Mouse (Mus musculus) midbrain, postnatal 0 days (tissue): ENCODE measurements around the gene Cep55. TPM values are rescaled to one million over a fixed set of nuclear protein-coding genes. Genes with fewer than 3 reads are reported as not detected.

Experiments used
- ATAC-seq: fragments of 200-750 bp; cut with Nextera tagmentation; 2 replicates; pipeline ENCODE4 v1.8.0; 2017; ENCODE audit warnings: moderate number of reproducible peaks, mild to moderate bottlenecking, moderate TSS enrichment, moderate library complexity; ENCODE audit not compliant: low FRiP score
- DNase-seq: peaks from one replicate; pipeline ENCODE4 v3.0.0-alpha.2; 2015; ENCODE audit warnings: low spot score
- H3K27ac ChIP-seq: fragments of 300-500 bp; sonication (generic); 2 replicates; pipeline ENCODE4 v1.5.1; 2014; ENCODE audit warnings: low read depth, mild to moderate bottlenecking, low read length, mixed read lengths
- H3K27me3 ChIP-seq: fragments of 300-500 bp; sonication (generic); 2 replicates; pipeline ENCODE4 v1.6.1; 2014; ENCODE audit warnings: low read length, control low read depth, mixed read lengths; ENCODE audit not compliant: insufficient read depth
- H3K36me3 ChIP-seq: fragments of 300-500 bp; sonication (generic); 2 replicates; pipeline ENCODE4 v1.6.1; 2014; ENCODE audit warnings: low read length, control low read depth, mixed read lengths; ENCODE audit not compliant: insufficient read depth
- H3K4me1 ChIP-seq: fragments of 300-500 bp; sonication (generic); 2 replicates; pipeline ENCODE4 v1.6.1; 2014; ENCODE audit warnings: mild to moderate bottlenecking, control low read depth, antibody characterized with exemption, low read length, mixed read lengths; ENCODE audit not compliant: insufficient read depth
- H3K4me2 ChIP-seq: fragments of 300-500 bp; sonication (generic); 2 replicates; pipeline ENCODE4 v1.6.1; 2014; ENCODE audit warnings: low read depth, mild to moderate bottlenecking, low read length, mixed read lengths; ENCODE audit not compliant: poor library complexity, severe bottlenecking
- H3K4me3 ChIP-seq: fragments of 300-500 bp; sonication (generic); 2 replicates; pipeline ENCODE4 v1.5.1; 2014; ENCODE audit warnings: low read depth, mild to moderate bottlenecking, low read length, moderate library complexity
- H3K9ac ChIP-seq: fragments of 300-500 bp; sonication (generic); replicated peaks from 2 replicates; pipeline ENCODE4 v1.6.1; 2014; ENCODE audit warnings: mild to moderate bottlenecking, low read length, moderate library complexity, mixed read lengths; ENCODE audit not compliant: poor library complexity, severe bottlenecking
- H3K9me3 ChIP-seq: fragments of 300-500 bp; sonication (generic); 2 replicates; pipeline ENCODE4 v1.6.1; 2016; ENCODE audit warnings: low read length, control low read depth
- CTCF ChIP-seq: IDR thresholded peaks from 2 replicates; pipeline ENCODE4 v1.5.1; 2016; ENCODE audit warnings: antibody characterized with exemption, mild to moderate bottlenecking
- WGBS: fragments of 180-500 bp; shearing (Covaris S2); extraction: QIAGEN DNeasy Blood & Tissue Kit; methylation state at CpG from one replicate; pipeline ENCODE4 v1.1.7; 2014; 5-methylcytosine and 5-hydroxymethylcytosine counted together
- polyA plus RNA-seq: library from polyadenylated mRNA; unstranded; fragments of >200 nt; fragmentation: Nextera tagmentation; extraction: Ambion mirVana; gene quantifications from 2 replicates; pipeline ENCODE4 v1.2.1, GENCODE M21; 2015
- total RNA-seq: library from RNA; depleted of rRNA; stranded (reverse); fragments of >200 nt; gene quantifications from 2 replicates; pipeline ENCODE4 v1.2.3, GENCODE M21; 2014

Gene Cep55
- total and polyA plus RNA-seq, 2 experiments from 2014 or later = 0.88 to 1.3 TPM

DNA sequence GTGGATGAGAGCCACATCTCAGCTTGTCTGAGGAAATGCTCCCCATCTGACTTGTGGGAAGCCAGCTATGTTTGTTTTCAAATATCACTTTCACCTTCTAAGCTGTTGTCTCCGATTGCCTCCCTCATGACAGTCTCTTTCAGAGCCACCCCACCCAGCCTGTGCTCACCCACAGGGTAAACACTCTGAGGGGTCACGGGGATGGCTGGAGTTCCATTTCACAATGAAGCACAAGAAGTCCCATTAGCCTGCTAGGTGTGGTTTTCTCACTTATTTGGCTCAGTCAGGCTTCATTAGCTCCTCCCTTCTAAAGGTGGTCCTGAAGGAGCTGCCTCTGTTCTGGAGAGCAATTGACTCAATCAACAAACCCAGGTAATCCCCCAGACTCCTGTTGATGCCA is 19.0 kb upstream of the Cep55 start:
- H3K4me3 ChIP-seq = no peak overlapping the region
- no peak for ATAC-seq
- H3K4me2 ChIP-seq = no peak overlapping the region
- no peaks in the 10 kb centered on the region for H3K36me3 ChIP-seq
- no peak for DNase-seq
- H3K4me1 ChIP-seq = 0 out of 2 replicates have a peak, but pooled peaks cover 4% of the 10 kb centered on the region
- no peak for TF ChIP-seq CTCF
- H3K27ac ChIP-seq = no peak overlapping the region
- no peaks in the 10 kb centered on the region for H3K9me3 ChIP-seq
- H3K9ac ChIP-seq = no peak overlapping the region
- no peaks in the 10 kb centered on the region for H3K27me3 ChIP-seq
- WGBS = 90% methylated on average over 2 of the region's 2 CpGs

DNA sequence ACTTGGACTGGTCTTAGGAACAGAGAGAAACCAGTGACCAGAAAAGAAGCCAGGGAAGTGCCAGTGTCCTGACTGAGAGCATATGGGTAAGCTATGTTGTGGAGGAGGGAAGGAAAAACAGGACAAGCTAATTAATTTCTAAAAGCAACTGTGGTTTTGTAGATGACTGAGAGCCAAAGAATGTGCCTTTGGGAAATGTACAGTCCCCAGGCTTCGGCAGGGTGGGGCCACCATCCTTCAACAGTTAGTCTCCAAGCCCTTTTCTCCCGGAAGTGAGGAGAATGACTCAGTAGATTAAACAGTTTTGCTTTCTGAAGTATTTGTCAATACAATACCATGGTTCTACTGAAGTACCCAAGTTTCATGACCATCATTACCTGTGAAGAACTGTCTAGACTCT is 16.5 kb upstream of the Cep55 start:
- Histone ChIP-seq H3K36me3 (no peaks in the 10 kb centered on the region), H3K9ac (no peak overlapping the region), H3K4me2 (no peak overlapping the region), H3K4me1 (0 out of 2 replicates have a peak, but pooled peaks cover 4% of the 10 kb centered on the region), H3K9me3 (no peaks in the 10 kb centered on the region), H3K4me3 (no peak overlapping the region), H3K27me3 (peaks cover 13% of the 10 kb centered on the region), H3K27ac (no peak overlapping the region)
- no peak for DNase-seq
- whole genome bisulfite sequencing = 88% methylated on average over 2 of the region's 2 CpGs
- ATAC-seq = no peak
- TF ChIP-seq CTCF = no peak

DNA sequence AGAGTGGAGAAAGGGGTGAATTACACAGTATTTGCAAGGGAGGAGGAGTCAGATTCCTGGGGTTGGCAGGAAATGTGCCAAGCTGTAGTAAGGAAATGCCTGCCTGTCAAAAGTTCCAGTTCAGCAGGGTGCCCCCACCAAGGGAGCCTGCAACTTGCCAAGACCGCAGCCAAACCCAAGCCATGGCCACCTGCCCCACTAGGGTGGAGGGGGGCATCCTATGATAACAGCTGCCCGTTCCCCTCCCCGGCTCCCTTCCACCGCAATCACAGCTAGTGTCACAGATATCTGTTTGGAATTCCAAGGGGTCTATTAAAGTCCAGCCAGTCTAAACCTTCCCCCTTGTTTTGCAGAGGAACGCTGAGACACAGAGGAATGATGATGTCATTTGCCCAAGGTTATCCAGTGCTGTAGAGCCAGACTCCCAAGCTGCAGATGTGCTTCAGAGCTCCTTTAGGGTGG is 12.5 kb upstream of the Cep55 start:
- H3K9me3 ChIP-seq = no peaks in the 10 kb centered on the region
- H3K4me2 ChIP-seq = no peak overlapping the region; the same call in 1 of the 2 replicates
- no peaks in the 10 kb centered on the region for H3K36me3 ChIP-seq
- no peak overlapping the region for H3K27ac ChIP-seq
- no peak overlapping the region for H3K9ac ChIP-seq
- H3K4me3 ChIP-seq = peak overlapping the region; percentile 32; the same call in 1 of the 2 replicates
- H3K4me1 ChIP-seq = 0 out of 2 replicates have a peak, but pooled peaks cover 8% of the 10 kb centered on the region
- DNase-seq (no peak), ATAC-seq (no peak; the same call in 1 of the 2 replicates)
- WGBS = 39% methylated on average over 5 of the region's 5 CpGs
- TF ChIP-seq CTCF = no peak
- H3K27me3 ChIP-seq = peaks cover 17% of the 10 kb centered on the region

GRCm38 (mm10) chr19:38043281-38043981 is 11.4 kb upstream of the Cep55 start, which contains the start of gene Myof:
TSS of gene Myof (minus strand) at chr19:38043577.
- Histone ChIP-seq H3K36me3 (no peaks in the 10 kb centered on the region), H3K9ac (peak within 1 kb of the TSS; percentile 13; the same call in 1 of the 2 replicates), H3K9me3 (no peaks in the 10 kb centered on the region), H3K4me1 (0 out of 2 replicates have a peak, but pooled peaks cover 8% of the 10 kb centered on the region), H3K27me3 (peaks cover 17% of the 10 kb centered on the region), H3K4me2 (peak within 1 kb of the TSS; percentile 75), H3K4me3 (peak within 1 kb of the TSS; percentile 32), H3K27ac (no peak within 1 kb of the TSS)
- peak; percentile 63 for TF ChIP-seq CTCF
- DNase-seq (peak; percentile 57), ATAC-seq (no peak)
- WGBS = 2% methylated on average over 28 of the region's 28 CpGs

DNA sequence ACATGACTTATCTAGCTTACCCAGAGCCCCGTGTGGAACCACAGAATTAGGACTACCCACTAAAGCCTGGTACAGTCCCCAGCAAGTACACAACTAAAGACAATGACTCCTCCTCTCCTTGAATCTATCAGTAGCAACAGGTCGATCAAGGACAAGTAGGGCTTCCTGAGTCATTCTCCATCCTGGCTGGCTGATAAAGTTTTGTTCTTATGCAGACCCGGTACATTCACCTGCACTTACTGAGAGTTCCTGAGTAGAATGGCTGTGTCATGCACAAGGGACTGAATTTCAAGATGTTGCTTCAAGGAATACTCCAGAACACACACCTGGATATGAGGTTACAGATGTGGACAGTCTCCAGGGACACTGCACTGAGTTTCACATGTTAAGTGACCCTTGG is 9.6 kb upstream of the Cep55 start:
- Histone ChIP-seq H3K9ac (no peak overlapping the region), H3K36me3 (no peaks in the 10 kb centered on the region), H3K27ac (no peak overlapping the region), H3K9me3 (no peaks in the 10 kb centered on the region), H3K4me2 (no peak overlapping the region), H3K4me3 (no peak overlapping the region), H3K4me1 (0 out of 2 replicates have a peak, but pooled peaks cover 8% of the 10 kb centered on the region), H3K27me3 (peaks cover 17% of the 10 kb centered on the region)
- 93% methylated on average over 3 of the region's 3 CpGs for WGBS
- no peak for TF ChIP-seq CTCF
- DNase-seq (no peak), ATAC-seq (no peak)

- Histone ChIP-seq H3K4me3 (no peak overlapping the region), H3K27me3 (no peaks in the 10 kb centered on the region), H3K9me3 (no peaks in the 10 kb centered on the region), H3K4me1 (no peaks in the 10 kb centered on the region), H3K4me2 (no peak overlapping the region), H3K36me3 (no peaks in the 10 kb centered on the region), H3K27ac (no peak overlapping the region), H3K9ac (no peak overlapping the region)
- DNase-seq (no peak), ATAC-seq (no peak)
- WGBS = 90% methylated on average over 1 of the region's 1 CpGs
- TF ChIP-seq CTCF = no peak
These were observed 5.1 kb upstream of the Cep55 start for GRCm38 (mm10) chr19:38049686-38050085.
